Mouse (Mus musculus): ENCODE results near the gene Rhbdl1. TPM values are rescaled to one million over a fixed set of nuclear protein-coding genes. Genes with fewer than 3 reads are reported as not detected.
A peak's percentile ranks its signal among the peaks of the same experiment; 100 is the strongest.

The Rhbdl1 gene
- polyA plus RNA-seq, 1 experiment from 2014 or later, result 57.8 TPM

DNA sequence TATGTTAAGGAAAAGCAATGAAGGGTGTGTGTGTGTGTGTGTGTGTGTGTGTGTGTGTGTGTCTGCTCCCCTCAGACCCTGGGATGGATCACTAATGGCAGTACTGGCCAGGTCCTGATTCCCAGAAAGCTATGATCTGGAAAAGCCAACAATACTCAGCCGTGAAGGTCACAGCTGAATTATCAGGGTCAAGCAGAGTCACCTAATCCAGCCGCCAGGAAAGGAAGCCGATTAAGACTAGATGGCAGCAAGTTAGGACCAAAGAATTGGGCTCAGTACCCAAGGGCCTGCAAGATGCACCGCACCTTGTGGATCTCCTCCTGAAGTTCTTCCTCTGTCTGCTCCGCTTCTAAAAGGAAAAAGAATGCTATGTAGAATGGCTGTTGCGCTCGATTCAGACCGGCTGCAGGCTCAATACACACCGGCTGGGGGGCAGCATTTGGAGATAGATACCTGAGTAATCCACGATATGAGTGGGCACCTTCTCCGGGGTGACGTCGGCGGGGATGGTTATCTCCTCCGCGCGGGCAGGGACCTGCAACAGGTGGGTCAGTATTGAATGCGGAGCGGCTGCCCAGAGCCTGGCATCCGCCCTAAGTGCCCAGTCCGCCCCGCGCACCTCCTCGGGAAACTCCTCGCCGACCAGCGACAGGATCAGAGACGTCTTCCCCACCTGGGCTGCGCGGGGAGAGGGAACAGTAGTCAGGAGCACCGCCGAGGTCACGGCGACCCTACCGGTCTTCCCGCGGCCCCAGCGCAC, 6.7 kb upstream of the Rhbdl1 start:
- Histone ChIP-seq H3K9me3 (no peaks in the 10 kb centered on the region), H3K4me1 (peaks cover 18% of the 10 kb centered on the region), H3K9ac (peak overlapping the region; percentile 80), H3K27ac (peak overlapping the region; percentile 74), H3K4me3 (peak overlapping the region; percentile 87), H3K27me3 (replicated peaks) (no peaks in the 10 kb centered on the region), H3K36me3 (replicated peaks) (peaks cover 29% of the 10 kb centered on the region), H3K4me2 (peak overlapping the region; percentile 90)
- ATAC-seq (replicated peaks), result peak; percentile 27
- 4% methylated on average over 38 of the region's 38 CpGs for WGBS

DNA sequence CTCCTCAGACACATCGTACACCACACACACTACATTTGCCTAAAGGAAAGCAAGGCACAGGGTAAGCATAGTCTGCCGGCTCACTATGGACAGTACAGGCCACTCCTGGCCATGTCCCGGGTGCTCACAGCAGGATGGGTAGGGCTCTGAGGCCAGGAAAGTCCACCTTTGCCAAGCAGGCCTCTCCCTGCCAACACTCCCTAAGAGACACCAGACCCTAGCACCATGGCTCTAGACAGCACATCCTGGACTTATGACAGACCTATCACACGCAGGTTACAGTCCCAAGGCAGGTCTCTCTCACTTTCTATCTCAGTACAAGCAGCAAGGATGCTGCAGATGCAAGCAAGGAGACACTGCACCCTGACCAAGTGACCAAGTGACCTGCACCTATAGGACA, 6.0 kb upstream of the Rhbdl1 start:
- H3K9ac ChIP-seq, result peak overlapping the region; percentile 23; the same call in 1 of the 2 replicates
- H3K27ac ChIP-seq, result no peak overlapping the region
- no peaks in the 10 kb centered on the region for H3K27me3 ChIP-seq (replicated peaks)
- H3K4me3 ChIP-seq, result peak overlapping the region; percentile 87
- peak overlapping the region; percentile 90 for H3K4me2 ChIP-seq
- no peaks in the 10 kb centered on the region for H3K9me3 ChIP-seq
- no peak for ATAC-seq (replicated peaks)
- H3K4me1 ChIP-seq, result peaks cover 20% of the 10 kb centered on the region
- 89% methylated on average over 4 of the region's 4 CpGs for WGBS
- H3K36me3 ChIP-seq (replicated peaks), result peaks cover 29% of the 10 kb centered on the region

DNA sequence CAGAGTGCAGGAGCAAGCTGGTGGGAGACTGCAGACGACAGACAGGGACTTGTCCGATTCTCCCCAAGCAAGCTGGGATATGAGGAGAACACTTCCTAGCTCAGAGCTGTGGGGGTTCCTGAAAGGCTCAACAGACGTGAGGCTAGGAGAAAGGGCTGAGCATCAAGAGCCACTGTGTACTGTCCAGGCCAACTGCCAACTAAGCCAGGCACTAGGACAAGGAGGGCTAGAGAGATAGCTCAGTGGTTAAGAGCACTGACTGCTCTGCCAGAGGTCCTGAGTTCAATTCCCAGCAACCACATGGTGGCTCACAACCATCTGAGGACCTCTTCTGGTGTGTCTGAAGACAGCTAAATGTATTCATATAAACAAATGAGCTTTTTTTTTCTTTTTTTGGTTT, 5.4 kb upstream of the Rhbdl1 start:
- Histone ChIP-seq H3K4me1 (peaks cover 26% of the 10 kb centered on the region), H3K27me3 (replicated peaks) (no peaks in the 10 kb centered on the region), H3K27ac (no peak overlapping the region), H3K9ac (no peak overlapping the region), H3K4me2 (no peak overlapping the region), H3K9me3 (no peaks in the 10 kb centered on the region), H3K4me3 (no peak overlapping the region), H3K36me3 (replicated peaks) (peaks cover 29% of the 10 kb centered on the region)
- ATAC-seq (replicated peaks), result no peak
- 78% methylated on average over 3 of the region's 3 CpGs for WGBS

DNA sequence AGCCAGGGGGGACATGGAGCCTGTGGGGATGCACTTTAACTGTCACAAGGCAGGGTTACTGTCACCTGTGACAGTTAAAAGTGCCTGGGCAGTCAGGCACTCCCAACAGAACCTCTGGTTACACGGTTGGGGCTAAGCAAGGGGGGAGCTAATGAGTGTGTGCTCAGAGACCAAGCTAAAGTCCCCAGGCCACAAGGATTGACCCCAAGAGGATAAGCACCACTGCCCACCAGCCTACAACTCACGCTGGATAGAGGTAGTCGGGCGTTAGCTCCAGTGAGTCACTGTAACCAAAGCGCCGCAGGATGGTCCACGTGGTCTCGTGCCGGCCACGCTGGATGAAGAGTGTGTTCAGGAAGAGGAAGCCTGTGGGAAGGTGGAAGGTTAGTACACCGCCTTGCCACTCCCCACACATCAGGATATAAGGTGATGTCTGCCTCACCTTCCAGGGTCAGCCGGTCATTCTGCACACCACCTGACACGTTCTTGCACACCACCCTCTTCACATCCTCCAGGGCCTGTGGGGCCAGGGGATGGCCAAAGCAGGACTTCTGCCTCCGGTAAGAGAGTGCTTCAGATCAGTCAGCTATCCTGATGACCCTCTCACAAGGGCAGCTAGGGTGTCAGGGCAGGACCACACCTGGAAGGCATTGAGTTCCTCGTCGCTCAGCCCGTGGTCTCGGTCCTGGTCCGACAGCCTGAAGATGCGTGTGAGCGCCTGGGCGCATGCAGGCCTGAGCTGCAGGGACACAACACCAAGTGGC, 4.2 kb upstream of the Rhbdl1 start, which contains the start of gene Gm20683:
TSS of gene Gm20683 (minus strand) at position 647 of the 764 bp plus-strand sequence.
- Histone ChIP-seq H3K4me2 (no peak within 1 kb of the TSS), H3K4me1 (peaks cover 38% of the 10 kb centered on the region), H3K27ac (no peak within 1 kb of the TSS), H3K4me3 (no peak within 1 kb of the TSS), H3K27me3 (replicated peaks) (no peaks in the 10 kb centered on the region), H3K9ac (no peak within 1 kb of the TSS), H3K9me3 (no peaks in the 10 kb centered on the region), H3K36me3 (replicated peaks) (peaks cover 29% of the 10 kb centered on the region)
- ATAC-seq (replicated peaks), result no peak
- WGBS, result 96% methylated on average over 22 of the region's 22 CpGs

DNA sequence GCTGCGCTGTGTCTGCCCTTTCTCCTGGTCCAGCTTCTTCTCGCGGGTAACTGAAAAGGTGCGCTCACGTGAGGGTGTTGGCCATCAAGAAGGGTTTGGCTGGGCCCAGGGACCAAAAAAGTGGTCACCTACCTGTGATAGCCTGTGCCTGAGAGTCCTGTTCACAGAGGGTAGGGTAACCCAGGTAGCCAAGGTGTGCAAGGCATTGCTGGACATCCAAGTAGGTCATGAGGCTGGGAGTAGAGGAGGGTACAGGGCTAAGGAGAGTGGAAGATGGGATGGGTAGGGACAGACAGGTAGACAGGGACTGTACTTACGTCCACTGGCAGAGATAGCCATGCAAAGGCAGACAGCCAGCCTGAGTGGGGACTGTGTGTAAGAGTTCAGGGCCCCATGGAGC, 3.4 kb upstream of the Rhbdl1 start:
- ATAC-seq (replicated peaks), result no peak
- Histone ChIP-seq H3K4me3 (no peak overlapping the region), H3K9me3 (no peaks in the 10 kb centered on the region), H3K4me1 (peaks cover 46% of the 10 kb centered on the region), H3K27ac (no peak overlapping the region), H3K27me3 (replicated peaks) (no peaks in the 10 kb centered on the region), H3K9ac (no peak overlapping the region), H3K36me3 (replicated peaks) (peaks cover 29% of the 10 kb centered on the region), H3K4me2 (no peak overlapping the region)
- 96% methylated on average over 6 of the region's 6 CpGs for WGBS

DNA sequence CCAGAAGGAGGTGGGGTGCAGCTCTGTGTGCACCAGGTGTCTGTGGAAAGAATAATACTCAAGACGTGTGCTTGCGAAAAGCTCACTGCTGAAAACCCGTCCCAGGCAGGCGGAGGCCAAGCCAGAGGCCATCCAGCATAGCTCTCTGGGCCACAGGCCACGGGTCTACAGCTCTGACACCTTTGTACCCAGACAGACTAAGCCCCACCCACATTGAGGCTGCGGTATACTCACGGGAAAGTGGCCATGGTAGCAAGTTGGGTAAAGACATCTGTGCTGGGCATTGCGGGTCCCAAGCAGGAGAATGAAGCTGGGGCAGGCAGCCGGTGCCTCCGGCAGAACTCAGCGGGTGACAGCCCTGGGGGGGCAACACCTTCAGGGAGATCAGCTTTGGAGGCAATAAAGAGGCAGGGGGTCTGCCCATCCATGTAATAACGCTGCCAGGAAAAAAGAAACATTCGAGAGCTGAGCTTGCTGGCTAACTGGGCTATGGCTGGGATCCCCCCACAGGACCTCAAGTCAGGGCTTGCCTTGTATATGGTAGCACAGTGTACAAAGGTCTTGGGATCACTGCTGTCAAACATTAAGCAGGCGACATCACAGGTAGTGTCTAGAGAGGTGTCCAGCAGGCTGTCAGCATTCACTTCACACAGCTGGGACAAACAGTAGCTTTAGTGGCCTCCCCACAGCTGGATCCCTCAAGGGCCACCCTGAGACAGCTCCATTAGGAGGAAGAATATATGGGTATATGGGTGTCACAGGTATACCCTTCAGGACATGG, 2.5 kb upstream of the Rhbdl1 start:
- Histone ChIP-seq H3K27me3 (replicated peaks) (no peaks in the 10 kb centered on the region), H3K9me3 (no peaks in the 10 kb centered on the region), H3K4me1 (peaks cover 50% of the 10 kb centered on the region), H3K4me3 (no peak overlapping the region), H3K36me3 (replicated peaks) (peaks cover 29% of the 10 kb centered on the region), H3K4me2 (no peak overlapping the region), H3K9ac (no peak overlapping the region), H3K27ac (no peak overlapping the region)
- no peak for ATAC-seq (replicated peaks)
- WGBS, result 88% methylated on average over 14 of the region's 14 CpGs

DNA sequence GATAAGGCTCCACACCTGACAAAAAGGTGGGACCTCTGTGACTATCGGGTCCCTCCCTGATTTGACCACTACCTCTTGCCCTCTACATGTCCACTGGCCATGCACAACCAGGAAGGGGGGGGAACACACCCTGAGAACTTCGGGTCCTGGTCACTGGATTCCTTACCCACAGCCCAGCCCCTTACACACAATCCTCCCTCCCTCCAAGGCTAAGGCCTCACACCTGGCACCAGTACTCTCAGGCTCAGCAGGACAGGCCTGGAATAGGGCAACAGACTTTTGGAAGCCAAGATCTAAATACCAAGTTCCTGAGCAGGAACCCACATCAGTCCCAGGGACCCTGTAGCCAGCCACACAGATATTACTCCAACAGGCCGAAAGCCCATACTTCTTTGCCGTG, 1.8 kb upstream of the Rhbdl1 start:
- H3K9me3 ChIP-seq, result no peaks in the 10 kb centered on the region
- H3K9ac ChIP-seq, result no peak overlapping the region

DNA sequence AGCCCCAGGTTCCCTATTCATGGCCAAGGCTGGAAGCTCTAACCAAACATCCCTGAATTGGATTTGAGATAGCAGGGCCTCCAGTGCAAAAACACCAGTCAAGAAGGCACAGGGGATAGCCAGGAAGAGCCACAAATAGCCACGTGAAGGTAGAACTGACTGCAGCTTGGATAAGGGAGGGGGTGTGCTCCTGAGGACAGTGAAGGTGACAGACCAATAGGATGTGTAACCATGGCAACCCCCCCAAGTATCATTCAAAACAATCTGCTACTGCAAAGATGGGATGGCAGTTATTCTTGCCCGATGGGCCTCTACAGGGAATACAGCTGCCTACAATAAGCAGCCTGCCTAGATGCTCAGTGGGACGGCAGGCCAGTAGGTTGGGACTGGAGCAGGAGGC, 438 bp upstream of the Rhbdl1 start:
- H3K27me3 ChIP-seq (replicated peaks), result no peaks in the 10 kb centered on the region
- peaks cover 49% of the 10 kb centered on the region for H3K4me1 ChIP-seq
- peak overlapping the region; percentile 80 for H3K4me2 ChIP-seq
- 12% methylated on average over 3 of the region's 3 CpGs for WGBS
- peak overlapping the region; percentile 82 for H3K27ac ChIP-seq
- no peak overlapping the region; the same call in 1 of the 2 replicates for H3K4me3 ChIP-seq
- no peak for ATAC-seq (replicated peaks)
- H3K9ac ChIP-seq, result peak overlapping the region; percentile 70
- H3K36me3 ChIP-seq (replicated peaks), result peaks cover 29% of the 10 kb centered on the region
- H3K9me3 ChIP-seq, result no peaks in the 10 kb centered on the region

More for the DNA sequence above, 1.8 kb upstream of the Rhbdl1 start:
- Histone ChIP-seq H3K4me1 (peaks cover 55% of the 10 kb centered on the region), H3K36me3 (replicated peaks) (peaks cover 29% of the 10 kb centered on the region), H3K27me3 (replicated peaks) (no peaks in the 10 kb centered on the region), H3K4me3 (no peak overlapping the region), H3K4me2 (no peak overlapping the region), H3K27ac (no peak overlapping the region)
- ATAC-seq (replicated peaks), result no peak
- WGBS, result 93% methylated on average over 4 of the region's 4 CpGs

DNA sequence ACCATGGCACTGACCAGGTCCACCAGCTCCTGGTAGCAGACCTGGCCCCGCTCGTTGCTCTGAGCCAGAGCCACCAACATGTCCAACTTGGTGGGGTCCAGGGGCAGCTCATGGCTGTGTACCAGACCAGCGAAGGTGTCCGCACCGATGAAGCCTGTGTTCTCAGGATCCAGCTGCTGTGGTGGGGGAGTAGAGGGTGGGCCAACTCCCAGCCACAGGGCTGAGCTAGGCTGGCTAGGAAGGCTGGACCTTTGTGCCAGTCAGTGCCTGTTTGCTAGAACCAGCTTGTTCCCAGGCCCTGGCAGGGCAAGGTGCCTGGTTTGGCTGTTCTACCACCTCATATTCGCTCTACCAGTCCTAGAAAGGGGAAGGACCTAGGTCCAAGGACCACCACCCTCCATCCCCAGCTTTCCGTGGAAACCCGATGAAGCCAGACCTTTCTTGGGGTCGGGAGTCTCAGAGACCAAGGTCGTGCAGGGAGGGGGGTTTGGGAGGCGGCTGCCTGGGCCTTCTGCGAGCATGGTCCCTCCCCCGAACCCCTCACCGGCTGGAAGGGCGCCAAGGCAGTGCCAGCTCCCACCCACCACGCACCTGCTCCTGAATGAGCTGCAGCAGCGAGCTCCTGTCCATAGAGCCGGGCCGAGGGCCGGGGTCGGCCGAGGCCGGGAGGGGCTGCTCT, 559 bp downstream of the Rhbdl1 start:
- H3K4me1 ChIP-seq, result peaks cover 56% of the 10 kb centered on the region
- peak overlapping the region; percentile 48 for H3K4me3 ChIP-seq

DNA sequence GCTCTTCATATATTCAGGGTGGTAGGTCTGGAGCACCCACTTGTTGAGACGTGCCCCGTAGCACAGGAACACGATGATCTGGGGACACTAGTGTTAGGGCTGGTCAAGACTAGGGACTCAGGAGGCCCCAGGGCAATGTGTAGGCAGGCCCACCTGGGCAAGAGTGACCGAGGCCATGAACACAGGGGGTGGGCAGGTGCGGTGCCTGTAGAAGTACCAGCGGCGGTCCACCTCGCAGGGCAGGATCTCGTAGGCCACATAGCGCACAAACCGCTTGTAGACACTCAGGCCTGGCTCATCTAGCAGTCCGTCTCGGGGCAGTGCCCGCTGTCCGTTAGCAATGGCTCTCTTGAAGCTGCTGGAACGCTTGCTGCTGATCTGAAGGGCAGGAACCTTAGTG, 1.3 kb downstream of the Rhbdl1 start:
- 94% methylated on average over 16 of the region's 16 CpGs for WGBS
- Histone ChIP-seq H3K4me3 (peak overlapping the region; percentile 48), H3K4me2 (peak overlapping the region; percentile 80), H3K27me3 (replicated peaks) (no peaks in the 10 kb centered on the region), H3K9ac (peak overlapping the region; percentile 70; the same call in 1 of the 2 replicates), H3K4me1 (peaks cover 64% of the 10 kb centered on the region), H3K36me3 (replicated peaks) (peaks cover 22% of the 10 kb centered on the region), H3K27ac (no peak overlapping the region), H3K9me3 (no peaks in the 10 kb centered on the region)
- no peak for ATAC-seq (replicated peaks)

More for the DNA sequence above, 559 bp downstream of the Rhbdl1 start:
- H3K27me3 ChIP-seq (replicated peaks), result no peaks in the 10 kb centered on the region
- peak overlapping the region; percentile 80 for H3K4me2 ChIP-seq
- H3K9ac ChIP-seq, result peak overlapping the region; percentile 70
- H3K27ac ChIP-seq, result peak overlapping the region; percentile 82
- no peaks in the 10 kb centered on the region for H3K9me3 ChIP-seq
- ATAC-seq (replicated peaks), result no peak
- H3K36me3 ChIP-seq (replicated peaks), result peaks cover 22% of the 10 kb centered on the region
- 20% methylated on average over 23 of the region's 23 CpGs for WGBS

DNA sequence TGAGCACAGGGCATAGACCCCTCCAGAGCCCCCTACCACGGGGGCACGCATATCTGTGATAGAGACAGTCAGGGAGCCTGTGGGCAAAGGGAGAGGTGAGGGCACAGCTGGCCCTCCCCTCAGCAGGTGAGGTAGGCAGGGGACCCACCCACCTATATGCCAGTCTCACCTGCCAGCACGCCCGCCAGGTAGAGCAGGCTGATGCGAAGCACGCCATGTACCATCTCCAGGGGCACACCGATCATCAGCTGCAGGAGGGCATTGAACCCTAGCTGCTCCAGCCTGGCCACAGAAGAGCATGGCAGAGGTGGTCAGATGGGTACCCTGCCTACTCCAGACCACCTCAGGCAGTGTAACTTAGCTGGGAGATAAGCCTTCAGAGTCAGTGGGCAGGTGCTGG, 1.8 kb downstream of the Rhbdl1 start:
- H3K9me3 ChIP-seq, result no peaks in the 10 kb centered on the region
- 0 out of 2 replicates have a peak overlapping the region, but pooled peaks have one; percentile 70 for H3K9ac ChIP-seq
- H3K4me2 ChIP-seq, result peak overlapping the region; percentile 95; the same call in 1 of the 2 replicates
- H3K27ac ChIP-seq, result no peak overlapping the region
- H3K4me3 ChIP-seq, result no peak overlapping the region
- no peak for ATAC-seq (replicated peaks)
- H3K4me1 ChIP-seq, result peaks cover 69% of the 10 kb centered on the region
- peaks cover 22% of the 10 kb centered on the region; the same call in 1 of the 2 replicates for H3K36me3 ChIP-seq (replicated peaks)
- no peaks in the 10 kb centered on the region for H3K27me3 ChIP-seq (replicated peaks)
- 93% methylated on average over 7 of the region's 7 CpGs for WGBS
